Mouse (Mus musculus) left cerebral cortex, postnatal 36 days (tissue): ENCODE data around the gene Pdcd10. TPM values are rescaled to one million over a fixed set of nuclear protein-coding genes. Genes with fewer than 3 reads are reported as not detected.

Source experiments
- DNase-seq, 2 experiments: peaks; one replicate each; pipeline ENCODE4 v3.0.0; 2021 to 2022; ENCODE audit warnings: low spot score in 2 of 2, mixed read lengths in 1 of 2
- intact Hi-C: fragments of 180-260 bp; cut with DNase I; formaldehyde crosslinking; loops from one replicate; pipeline ENCODE4 v1.15.1; 2025
- total RNA-seq, 2 experiments: library from RNA; stranded (reverse); gene quantifications; 2 replicates each; pipeline ENCODE4 v1.2.3; 2021

The Pdcd10 gene
- 10 to 100 TPM; 52.7 to 57.5 TPM for total RNA-seq

DNA sequence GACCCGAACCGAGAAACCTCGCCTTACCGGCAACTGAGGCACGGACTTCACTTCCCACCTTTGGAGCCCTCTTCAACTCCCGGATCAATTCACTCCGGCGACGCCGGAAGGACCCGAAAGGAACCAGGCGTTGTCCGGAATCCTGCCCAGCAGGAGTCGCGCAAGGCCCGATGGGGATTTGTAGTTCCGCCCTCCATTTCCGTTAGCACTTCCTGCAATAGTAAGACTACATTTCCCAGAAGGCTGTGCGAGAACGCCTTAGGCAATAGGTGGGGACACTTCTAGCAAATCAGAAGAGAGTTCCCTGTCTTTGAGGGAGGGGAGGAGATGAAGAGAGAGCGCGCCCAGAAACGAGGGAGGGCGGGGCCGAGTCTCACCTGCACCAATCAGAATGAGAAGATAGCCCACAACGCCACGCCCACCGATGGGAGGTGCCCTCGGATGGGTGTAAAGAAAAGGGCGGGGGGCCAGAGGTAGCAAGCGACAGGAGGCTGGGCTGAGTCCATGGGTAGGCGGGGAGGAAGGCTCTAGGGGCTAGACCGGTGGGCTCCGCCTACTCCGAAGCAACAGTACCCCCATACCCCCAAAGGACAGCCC is at the start of gene Pdcd10:
Gene Pdcd10, minus strand, starts transcription at position 162 of the 597 bp plus-strand sequence.
- intact Hi-C loops, result loop anchor here (10.0 kb wide), 1 partner anchor 158 kb away; no protein-coding TSS in a partner anchor
- DNase-seq, result peak; percentile 97 to 99

DNA sequence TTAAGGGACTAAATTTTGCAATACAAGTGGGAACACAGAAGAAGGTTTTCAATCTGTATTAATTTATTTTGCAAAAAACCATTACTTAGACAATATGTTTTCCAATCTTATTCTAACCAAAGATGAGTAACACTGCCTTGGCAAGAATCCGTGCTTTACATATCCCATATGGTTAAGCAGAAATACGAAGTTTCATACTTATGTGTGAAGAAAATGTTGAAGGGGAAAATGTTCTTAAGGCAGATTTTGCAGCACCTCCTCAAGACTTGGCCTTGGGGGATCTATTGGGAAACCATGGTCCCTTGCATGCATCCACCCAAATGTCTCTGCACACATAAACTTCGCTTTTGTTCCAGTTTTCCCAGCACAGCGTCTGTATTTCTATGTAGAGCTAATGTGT is 28.2 kb upstream of the Pdcd10 start:
- DNase-seq, result peak; percentile 25 to 26
- intact Hi-C loops, result no loop called here

- intact Hi-C loops, result no loop called here
Measured at GRCm38 (mm10) chr3:75583293-75583692, 26.6 kb upstream of the Pdcd10 start.

DNA sequence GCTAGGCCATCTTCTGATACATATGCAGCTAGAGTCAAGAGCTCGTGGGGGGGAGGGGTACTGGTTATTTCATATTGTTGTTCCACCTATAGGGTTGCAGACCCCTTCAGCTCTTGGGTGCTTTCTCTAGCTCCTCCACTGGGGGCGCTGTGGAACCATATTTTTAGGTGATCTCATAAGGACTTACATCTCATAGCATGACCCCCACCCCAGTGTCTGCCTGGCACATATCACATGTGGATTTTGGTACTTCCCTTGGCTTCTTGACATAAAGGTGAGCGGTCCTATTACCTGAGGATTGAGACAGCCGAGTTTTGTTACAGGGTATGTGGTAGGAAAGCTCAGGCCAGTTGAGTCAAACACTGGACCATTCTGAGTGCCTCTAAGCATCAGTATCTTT is 22.7 kb upstream of the Pdcd10 start:
- intact Hi-C loops, result no loop called here
- DNase-seq, result no peak

More at GRCm38 (mm10) chr3:75583293-75583692, 26.6 kb upstream of the Pdcd10 start:
- peak in 1 of 2 experiments; percentile 34 for DNase-seq

GRCm38 (mm10) chr3:75575582-75575981 is 18.9 kb upstream of the Pdcd10 start:
- intact Hi-C loops, result no loop called here
- no peak for DNase-seq

DNA sequence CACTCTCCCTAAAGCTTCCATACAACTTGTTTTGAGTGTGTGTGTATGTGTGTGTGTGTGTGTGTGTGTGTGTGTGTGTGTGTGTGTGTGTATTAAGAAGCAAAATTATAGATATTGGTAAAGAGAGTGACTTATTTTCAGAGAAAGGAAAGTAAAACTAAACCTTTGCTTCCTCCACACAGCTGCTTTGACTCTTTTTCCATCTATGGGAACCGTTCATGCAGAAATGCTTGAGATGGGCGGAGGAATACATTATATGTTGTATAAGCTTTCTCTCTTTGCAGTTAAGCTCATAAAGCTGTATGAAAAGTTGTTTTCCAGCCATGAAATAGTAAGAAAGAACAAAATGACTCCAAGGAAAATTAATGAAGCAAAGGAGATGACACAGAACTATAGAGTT is 17.4 kb upstream of the Pdcd10 start:
- DNase-seq, result no peak
- intact Hi-C loops, result no loop called here

- peak; percentile 89 to 92 for DNase-seq
- intact Hi-C loops, result loop anchor here (10.0 kb wide), 1 partner anchor 158 kb away; no protein-coding TSS in a partner anchor
Measured at GRCm38 (mm10) chr3:75557292-75557691, 636 bp upstream of the Pdcd10 start, which contains the start of gene Serpini1. TSS of gene Serpini1 (plus strand) at chr3:75557547.

DNA sequence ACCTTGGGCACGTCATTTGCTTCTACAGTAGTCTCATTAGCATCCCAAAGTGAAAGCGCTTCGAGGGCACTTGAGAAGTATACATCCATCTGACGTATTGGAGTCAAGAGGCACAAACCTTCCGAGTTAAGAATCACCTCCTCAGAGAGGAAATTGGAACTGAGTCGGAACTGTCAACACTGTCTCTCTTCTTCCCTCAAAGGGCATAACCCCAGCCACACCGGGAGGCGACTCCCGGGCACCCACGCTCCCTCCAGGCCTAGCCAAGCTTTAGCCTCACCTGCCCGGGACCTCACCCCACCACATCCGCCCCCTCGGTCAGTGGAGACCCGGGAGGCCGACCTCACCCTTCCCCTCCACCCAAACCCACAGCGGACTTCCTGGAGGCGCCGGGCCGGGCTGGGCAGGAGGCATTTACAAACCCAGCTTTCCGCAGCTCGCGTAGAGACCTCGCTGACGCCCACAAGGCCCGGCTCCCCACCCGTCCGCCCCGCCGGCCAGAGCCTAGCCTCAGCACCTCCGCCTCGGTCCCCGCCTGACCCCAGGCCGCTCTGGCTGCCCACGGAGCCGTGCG is 448 bp downstream of the Pdcd10 start:
- no peak for DNase-seq
- intact Hi-C loops, result loop anchor here (10.0 kb wide), 1 partner anchor 159 kb away; no protein-coding TSS in a partner anchor

GRCm38 (mm10) chr3:75551248-75551647 is 5.4 kb downstream of the Pdcd10 start:
- no peak for DNase-seq
- intact Hi-C loops, result loop anchor here (10.0 kb wide), 1 partner anchor 164 kb away; no protein-coding TSS in a partner anchor

GRCm38 (mm10) chr3:75544287-75544686 is 12.4 kb downstream of the Pdcd10 start:
- intact Hi-C loops, result no loop called here

GRCm38 (mm10) chr3:75542852-75543251 is 13.8 kb downstream of the Pdcd10 start:
- no peak for DNase-seq

More at GRCm38 (mm10) chr3:75544287-75544686, 12.4 kb downstream of the Pdcd10 start:
- DNase-seq, result no peak

GRCm38 (mm10) chr3:75541259-75541658 is 15.4 kb downstream of the Pdcd10 start:
- no peak for DNase-seq
- intact Hi-C loops, result no loop called here

More at GRCm38 (mm10) chr3:75542852-75543251, 13.8 kb downstream of the Pdcd10 start:
- intact Hi-C loops, result no loop called here

DNA sequence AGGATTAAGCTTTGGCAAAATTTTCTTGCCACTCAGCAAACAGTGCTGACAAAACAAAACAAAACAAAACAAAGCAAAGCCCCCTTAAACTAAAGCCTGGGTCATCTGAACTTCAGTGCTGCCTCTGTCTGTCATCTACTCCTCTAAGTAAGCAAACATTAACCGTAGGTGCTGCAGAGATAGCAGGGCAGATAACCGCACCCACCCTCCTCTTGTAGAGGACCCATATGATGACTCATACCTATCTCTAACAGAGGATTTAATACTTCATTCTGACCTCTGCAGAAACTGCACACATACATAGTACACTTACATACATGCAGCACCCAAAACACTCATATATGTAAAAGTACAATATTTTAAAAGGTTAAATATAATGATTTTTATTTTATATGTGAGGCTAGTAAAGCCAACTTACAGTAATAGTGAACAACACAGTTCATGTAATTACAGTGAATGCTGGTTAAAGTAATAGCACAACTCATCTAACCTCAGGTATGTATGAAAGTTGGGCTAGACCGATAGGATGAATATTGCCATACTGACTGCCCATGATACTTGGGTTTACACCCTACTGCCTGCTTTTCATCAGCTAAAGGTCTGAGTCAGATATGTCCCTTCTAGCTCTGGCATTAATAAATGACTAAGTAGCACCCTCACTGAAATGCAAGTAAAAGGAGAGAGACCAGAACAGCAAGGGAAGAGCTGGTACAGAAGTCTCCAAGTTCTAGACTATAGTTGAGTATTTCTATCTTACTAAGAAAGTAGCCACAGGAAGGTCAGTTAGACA is 22.4 kb downstream of the Pdcd10 start:
- DNase-seq, result no peak
- intact Hi-C loops, result no loop called here

DNA sequence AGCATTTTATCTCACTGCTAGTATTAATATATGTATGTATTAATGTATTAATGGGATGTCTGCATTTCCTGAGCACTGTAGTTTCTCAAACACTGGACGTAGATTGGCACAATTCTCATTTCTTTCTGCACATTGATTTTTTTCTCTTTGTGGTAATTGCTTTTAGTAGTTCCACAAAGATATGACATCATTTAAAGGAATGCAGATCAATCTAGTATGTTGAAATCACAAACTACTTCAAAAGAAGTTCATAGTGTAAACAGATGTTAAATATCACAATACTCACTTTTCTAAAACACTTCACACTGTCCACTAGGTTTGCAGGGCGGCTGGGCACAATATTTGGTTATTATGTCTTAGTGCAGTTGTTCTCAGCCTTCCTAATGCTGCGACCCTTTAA is 25.6 kb downstream of the Pdcd10 start:
- intact Hi-C loops, result no loop called here
- no peak for DNase-seq

DNA sequence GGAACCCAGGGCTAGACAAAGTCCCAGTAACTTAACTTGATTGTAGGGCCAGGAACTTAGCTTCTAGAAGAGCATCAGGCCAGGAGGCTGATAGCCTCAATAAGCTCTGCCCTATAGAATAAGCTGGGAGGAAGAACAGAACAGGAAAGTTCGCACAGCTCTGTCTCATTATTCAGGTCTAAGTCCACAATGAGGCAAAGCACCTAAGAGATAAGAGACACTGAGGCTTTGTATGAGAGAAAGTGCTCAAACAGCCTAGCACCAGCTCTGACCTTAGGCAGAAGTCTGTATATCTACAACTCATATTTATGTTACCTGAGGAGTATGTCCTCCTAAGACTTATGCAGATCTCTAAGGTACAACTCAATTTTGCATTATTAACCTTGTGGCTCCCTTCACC is 34.1 kb downstream of the Pdcd10 start:
- no peak for DNase-seq
- intact Hi-C loops, result no loop called here

DNA sequence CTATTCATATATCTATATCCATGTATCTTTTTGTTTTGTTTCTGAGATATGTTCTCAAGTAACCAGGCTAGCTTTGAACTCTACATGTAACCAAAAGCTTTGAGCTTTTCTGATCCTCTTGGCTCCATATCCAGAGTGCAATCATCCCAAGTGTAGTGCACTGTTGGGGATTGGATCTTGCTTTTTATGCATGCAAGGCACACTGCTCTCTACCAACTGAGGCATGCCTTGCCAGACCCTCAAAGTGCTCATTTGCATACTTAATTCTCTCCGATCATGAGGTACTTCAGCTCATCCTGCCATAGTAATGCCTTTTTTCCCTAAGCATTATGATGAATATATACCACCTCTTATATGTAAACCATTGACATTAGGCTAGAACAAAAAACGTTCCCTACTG is 35.3 kb downstream of the Pdcd10 start:
- intact Hi-C loops, result no loop called here
- no peak for DNase-seq

- intact Hi-C loops, result loop anchor here (2.0 kb wide), 1 partner anchor 299 kb away; no protein-coding TSS in a partner anchor
- DNase-seq, result peak; percentile 15 to 38
Measured at GRCm38 (mm10) chr3:75517631-75518250, 38.9 kb downstream of the Pdcd10 start.

DNA sequence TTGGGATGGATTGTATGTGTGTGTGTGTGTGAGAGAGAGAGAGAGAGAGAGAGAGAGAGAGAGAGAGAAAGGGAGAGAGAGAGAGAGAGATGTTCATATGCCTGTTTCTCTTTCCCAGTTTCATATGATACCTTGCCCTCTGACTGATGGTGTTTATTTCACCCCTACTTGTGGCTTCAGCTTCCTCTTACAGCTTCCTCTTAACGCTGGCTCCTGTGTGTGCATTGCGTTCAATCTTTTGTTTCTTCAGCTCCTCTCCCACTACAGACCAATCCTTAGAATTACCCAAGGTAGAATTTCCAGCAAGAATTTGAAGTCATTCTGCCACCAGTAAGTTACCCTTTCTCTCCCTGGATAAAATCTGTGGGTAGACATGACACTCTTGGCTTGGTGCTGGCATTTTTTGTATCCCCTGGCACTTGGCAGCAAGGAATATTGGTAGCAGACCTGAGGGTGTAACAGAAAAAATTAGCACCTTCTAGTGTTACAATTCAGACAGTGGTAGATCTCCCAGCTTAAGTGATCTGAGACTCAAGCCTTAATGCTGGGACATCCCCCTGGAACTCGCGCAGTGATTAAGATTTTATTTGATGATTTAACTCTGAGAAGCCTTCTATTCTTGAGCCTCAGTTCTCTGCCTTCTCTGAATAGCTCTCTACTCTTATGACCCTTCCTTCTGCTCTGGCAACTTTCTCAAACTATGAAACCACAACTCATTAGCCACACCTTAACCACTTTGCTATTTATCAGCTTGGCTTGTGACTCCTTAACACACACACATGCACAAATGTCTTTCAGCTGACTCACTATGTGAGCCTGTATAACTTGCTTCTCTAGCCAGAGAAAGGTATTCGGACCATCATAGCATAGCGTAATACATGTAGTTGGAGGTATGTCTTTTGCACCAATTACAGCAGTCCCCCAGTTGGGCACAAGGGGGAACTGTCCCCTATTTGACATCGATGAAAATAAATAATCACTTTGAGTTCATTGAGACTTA is 57.4 kb downstream of the Pdcd10 start:
- intact Hi-C loops, result no loop called here
- no peak for DNase-seq

DNA sequence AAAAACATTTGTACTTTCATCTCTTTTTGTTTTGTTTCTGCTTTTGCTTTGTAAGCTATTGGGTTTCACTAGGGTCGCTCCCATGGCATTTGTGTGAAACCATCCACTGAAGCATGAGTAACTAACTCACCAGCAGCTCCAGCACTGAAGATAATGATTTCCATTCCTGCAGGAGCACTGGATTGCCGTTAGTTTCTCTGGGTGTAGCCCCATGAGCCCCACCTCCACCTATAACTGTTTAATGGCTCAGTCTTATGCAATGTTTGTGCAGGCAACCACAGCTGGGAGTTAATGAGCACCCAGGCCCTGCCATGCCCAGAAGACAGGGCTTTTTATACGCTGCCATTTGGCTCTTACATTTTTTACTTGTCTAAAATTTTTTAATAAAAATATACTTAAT is 63.7 kb downstream of the Pdcd10 start:
- intact Hi-C loops, result no loop called here
- DNase-seq, result no peak
